Mouse (Mus musculus) hindbrain, embryonic 10.5 days (tissue): ENCODE results near the gene Btbd9. TPM values are rescaled to one million over a fixed set of nuclear protein-coding genes. Genes with fewer than 3 reads are reported as not detected.

Experiments used
- DNase-seq: peaks from one replicate; pipeline ENCODE4 v3.0.0-alpha.2; 2017; ENCODE audit warnings: low spot score
- H3K27ac ChIP-seq: fragments of 300-500 bp; sonication (generic); 2 replicates; pipeline ENCODE4 v1.5.1; 2016; ENCODE audit warnings: mild to moderate bottlenecking, moderate library complexity
- H3K27me3 ChIP-seq: fragments of 300-500 bp; sonication (generic); 2 replicates; pipeline ENCODE4 v1.6.1; 2016; ENCODE audit warnings: mild to moderate bottlenecking; ENCODE audit not compliant: poor library complexity, insufficient read depth, severe bottlenecking
- H3K36me3 ChIP-seq: fragments of 300-500 bp; sonication (generic); 2 replicates; pipeline ENCODE4 v1.6.1; 2016; ENCODE audit warnings: mild to moderate bottlenecking, moderate library complexity
- H3K4me1 ChIP-seq: fragments of 300-500 bp; sonication (generic); replicated peaks from 2 replicates; pipeline ENCODE4 v1.6.1; 2016; ENCODE audit warnings: mild to moderate bottlenecking
- H3K4me3 ChIP-seq: fragments of 300-500 bp; sonication (generic); 2 replicates; pipeline ENCODE4 v1.5.1; 2016; ENCODE audit warnings: mild to moderate bottlenecking, moderate library complexity
- H3K9me3 ChIP-seq: fragments of 300-500 bp; sonication (generic); 2 replicates; pipeline ENCODE4 v1.6.1; 2016; ENCODE audit warnings: mild to moderate bottlenecking, moderate library complexity
- WGBS: fragments of 180-500 bp; shearing (Covaris S2); methylation state at CpG from one replicate; pipeline ENCODE4 v1.1.7; 2016; 5-methylcytosine and 5-hydroxymethylcytosine counted together
- polyA plus RNA-seq: library from polyadenylated mRNA; unstranded; fragments of >200 nt; fragmentation: Nextera tagmentation; extraction: Ambion mirVana; gene quantifications from 2 replicates; pipeline ENCODE4 v1.2.1, GENCODE M21; 2016

Btbd9 gene
- polyA plus RNA-seq, 1 experiment from 2014 or later, result 67.3 TPM

- Histone ChIP-seq H3K27me3 (no peaks in the 10 kb centered on the region), H3K36me3 (no peaks in the 10 kb centered on the region), H3K4me3 (no peak overlapping the region), H3K9me3 (no peaks in the 10 kb centered on the region), H3K4me1 (peaks cover 33% of the 10 kb centered on the region), H3K27ac (no peak overlapping the region)
- 92% methylated on average over 5 of the region's 5 CpGs for WGBS
- no peak for DNase-seq
These were observed 117.4 kb downstream of the Btbd9 start for GRCm38 (mm10) chr17:30458926-30459325.

- DNase-seq, result no peak
- no peaks in the 10 kb centered on the region for H3K9me3 ChIP-seq
- no peak overlapping the region for H3K4me3 ChIP-seq
- H3K27ac ChIP-seq, result no peak overlapping the region
- peaks cover 29% of the 10 kb centered on the region for H3K4me1 ChIP-seq
- H3K36me3 ChIP-seq, result no peaks in the 10 kb centered on the region
- H3K27me3 ChIP-seq, result no peaks in the 10 kb centered on the region
- WGBS, result 82% methylated on average over 3 of the region's 3 CpGs
These were observed 118.0 kb downstream of the Btbd9 start for GRCm38 (mm10) chr17:30458301-30458700.

GRCm38 (mm10) chr17:30457486-30457885 lies 118.8 kb downstream of the Btbd9 start:
- no peaks in the 10 kb centered on the region for H3K27me3 ChIP-seq
- H3K27ac ChIP-seq, result no peak overlapping the region
- H3K9me3 ChIP-seq, result no peaks in the 10 kb centered on the region
- peaks cover 25% of the 10 kb centered on the region for H3K4me1 ChIP-seq
- H3K36me3 ChIP-seq, result no peaks in the 10 kb centered on the region
- H3K4me3 ChIP-seq, result no peak overlapping the region
- no peak for DNase-seq
- 82% methylated on average over 7 of the region's 7 CpGs for WGBS

- Histone ChIP-seq H3K9me3 (no peaks in the 10 kb centered on the region), H3K36me3 (no peaks in the 10 kb centered on the region), H3K4me1 (peaks cover 25% of the 10 kb centered on the region), H3K27ac (peak overlapping the region; percentile 64; the same call in 1 of the 2 replicates), H3K27me3 (no peaks in the 10 kb centered on the region), H3K4me3 (no peak overlapping the region)
- WGBS, result 66% methylated on average over 12 of the region's 12 CpGs
- DNase-seq, result no peak
These were observed 120.0 kb downstream of the Btbd9 start for GRCm38 (mm10) chr17:30456293-30456692.

GRCm38 (mm10) chr17:30454862-30455243 lies 121.4 kb downstream of the Btbd9 start:
- no peaks in the 10 kb centered on the region for H3K27me3 ChIP-seq
- peaks cover 25% of the 10 kb centered on the region for H3K4me1 ChIP-seq
- H3K27ac ChIP-seq, result no peak overlapping the region
- no peaks in the 10 kb centered on the region for H3K36me3 ChIP-seq
- H3K4me3 ChIP-seq, result no peak overlapping the region
- 30% methylated on average over 3 of the region's 3 CpGs for WGBS
- DNase-seq, result peak; percentile 78
- H3K9me3 ChIP-seq, result no peaks in the 10 kb centered on the region

- WGBS, result 59% methylated on average over 6 of the region's 6 CpGs
- H3K36me3 ChIP-seq, result no peaks in the 10 kb centered on the region
- no peaks in the 10 kb centered on the region for H3K9me3 ChIP-seq
- H3K4me1 ChIP-seq, result peaks cover 25% of the 10 kb centered on the region
- no peak for DNase-seq
- no peaks in the 10 kb centered on the region for H3K27me3 ChIP-seq
- H3K27ac ChIP-seq, result peak overlapping the region; percentile 56; the same call in 1 of the 2 replicates
- no peak overlapping the region for H3K4me3 ChIP-seq
These were observed 122.0 kb downstream of the Btbd9 start for GRCm38 (mm10) chr17:30454155-30454861.

GRCm38 (mm10) chr17:30453272-30453671 lies 123.0 kb downstream of the Btbd9 start:
- no peaks in the 10 kb centered on the region for H3K27me3 ChIP-seq
- no peak overlapping the region for H3K4me3 ChIP-seq
- WGBS, result 57% methylated on average over 4 of the region's 4 CpGs
- peaks cover 20% of the 10 kb centered on the region for H3K4me1 ChIP-seq
- no peaks in the 10 kb centered on the region for H3K9me3 ChIP-seq
- no peak for DNase-seq
- H3K27ac ChIP-seq, result no peak overlapping the region
- H3K36me3 ChIP-seq, result no peaks in the 10 kb centered on the region

- H3K27me3 ChIP-seq, result no peaks in the 10 kb centered on the region
- peaks cover 15% of the 10 kb centered on the region for H3K4me1 ChIP-seq
- no peak for DNase-seq
- 92% methylated on average over 9 of the region's 9 CpGs for WGBS
- H3K27ac ChIP-seq, result no peak overlapping the region
- H3K9me3 ChIP-seq, result no peaks in the 10 kb centered on the region
- H3K36me3 ChIP-seq, result no peaks in the 10 kb centered on the region
- H3K4me3 ChIP-seq, result no peak overlapping the region
These were observed 123.9 kb downstream of the Btbd9 start for GRCm38 (mm10) chr17:30452363-30452762.

GRCm38 (mm10) chr17:30448562-30448961 lies 127.7 kb downstream of the Btbd9 start:
- peaks cover 10% of the 10 kb centered on the region for H3K36me3 ChIP-seq
- no peaks in the 10 kb centered on the region for H3K27me3 ChIP-seq
- no peak overlapping the region for H3K4me3 ChIP-seq
- no peaks in the 10 kb centered on the region for H3K9me3 ChIP-seq
- no peak for DNase-seq
- peaks cover 5% of the 10 kb centered on the region; the same call in 1 of the 2 replicates for H3K4me1 ChIP-seq
- 86% methylated on average over 5 of the region's 5 CpGs for WGBS
- H3K27ac ChIP-seq, result no peak overlapping the region

GRCm38 (mm10) chr17:30445805-30446441 lies 130.4 kb downstream of the Btbd9 start:
- H3K9me3 ChIP-seq, result no peaks in the 10 kb centered on the region
- no peak overlapping the region for H3K4me3 ChIP-seq
- H3K27ac ChIP-seq, result no peak overlapping the region
- peaks cover 5% of the 10 kb centered on the region; the same call in 1 of the 2 replicates for H3K4me1 ChIP-seq
- 93% methylated on average over 3 of the region's 3 CpGs for WGBS
- no peak for DNase-seq
- no peaks in the 10 kb centered on the region for H3K27me3 ChIP-seq
- H3K36me3 ChIP-seq, result peaks cover 11% of the 10 kb centered on the region

- WGBS, result 86% methylated on average over 3 of the region's 3 CpGs
- H3K36me3 ChIP-seq, result peaks cover 11% of the 10 kb centered on the region
- peaks cover 21% of the 10 kb centered on the region for H3K4me1 ChIP-seq
- no peak overlapping the region for H3K4me3 ChIP-seq
- no peaks in the 10 kb centered on the region for H3K9me3 ChIP-seq
- no peak for DNase-seq
- no peak overlapping the region for H3K27ac ChIP-seq
- no peaks in the 10 kb centered on the region for H3K27me3 ChIP-seq
These were observed 136.6 kb downstream of the Btbd9 start for GRCm38 (mm10) chr17:30439702-30440101.

GRCm38 (mm10) chr17:30438786-30439185 lies 137.5 kb downstream of the Btbd9 start:
- H3K36me3 ChIP-seq, result 0 out of 2 replicates have a peak, but pooled peaks cover 3% of the 10 kb centered on the region
- no peaks in the 10 kb centered on the region for H3K9me3 ChIP-seq
- H3K27ac ChIP-seq, result no peak overlapping the region
- H3K27me3 ChIP-seq, result no peaks in the 10 kb centered on the region
- no peak for DNase-seq
- no peak overlapping the region for H3K4me3 ChIP-seq
- 91% methylated on average over 4 of the region's 4 CpGs for WGBS
- peaks cover 21% of the 10 kb centered on the region for H3K4me1 ChIP-seq

GRCm38 (mm10) chr17:30436021-30436461 lies 140.2 kb downstream of the Btbd9 start:
- 85% methylated on average over 5 of the region's 5 CpGs for WGBS
- H3K27me3 ChIP-seq, result no peaks in the 10 kb centered on the region

More at GRCm38 (mm10) chr17:30436021-30436461, 140.2 kb downstream of the Btbd9 start:
- Histone ChIP-seq H3K36me3 (no peaks in the 10 kb centered on the region), H3K27ac (no peak overlapping the region), H3K4me1 (peaks cover 16% of the 10 kb centered on the region), H3K4me3 (no peak overlapping the region), H3K9me3 (no peaks in the 10 kb centered on the region)
- DNase-seq, result no peak
